Mouse (Mus musculus) G1E (cell line): Measurements from ENCODE around the gene Mymk.

Experiments
- CTCF ChIP-seq: IDR thresholded peaks from 2 replicates; pipeline ENCODE4 v1.5.1; 2012; ENCODE audit warnings: low read depth, low read length, inconsistent platforms, mixed read lengths
- GATA1 ChIP-seq: IDR thresholded peaks from 2 replicates; pipeline ENCODE4 v1.6.1; 2012; ENCODE audit warnings: borderline replicate concordance, low read length, inconsistent platforms, mixed read lengths
- POLR2AphosphoS5 ChIP-seq: IDR thresholded peaks from 2 replicates; pipeline ENCODE4 v1.6.1; 2012; ENCODE audit warnings: low read depth, low read length, inconsistent platforms; ENCODE audit not compliant: insufficient replicate concordance

DNA sequence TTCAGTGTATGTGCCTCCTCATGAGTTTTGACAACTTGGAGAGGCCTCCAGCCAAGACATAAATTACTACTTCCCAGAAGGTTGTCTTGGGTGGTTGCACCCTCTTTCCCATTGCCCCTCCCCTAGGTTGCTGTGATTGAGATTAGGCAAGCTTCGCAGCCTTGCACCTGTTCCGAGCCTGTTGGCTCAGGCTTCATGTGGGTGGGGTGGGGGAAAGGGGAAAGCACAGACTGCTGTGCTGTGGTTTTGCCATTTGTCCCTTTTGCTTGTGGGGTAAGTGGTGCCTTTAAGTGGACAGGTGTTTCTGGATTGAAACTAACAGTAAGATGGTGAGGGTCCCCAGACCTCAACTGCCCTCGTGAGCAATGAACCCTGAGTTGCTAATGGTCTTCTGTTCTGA is 36.0 kb downstream of the Mymk start:
- TF ChIP-seq CTCF = no peak
- no peak for TF ChIP-seq GATA1
- no peak for TF ChIP-seq POLR2AphosphoS5
